Mouse (Mus musculus): ENCODE measurements at regions not wholly inside any gene's neighbourhood (a gene's known extent, or its start where the extent isn't known, plus 50 kb on each side); places are given as distances from the start of the nearest gene placed in this dataset.

GRCm38 (mm10) chr8:77774551-77775335 lies 50.5 kb upstream of the Ednra start:
- no peak for DNase-seq (ENCODE audit: low spot score in 2 of 2)

GRCm38 (mm10) chr8:77775526-77775925 lies 51.3 kb upstream of the Ednra start:
- DNase-seq (ENCODE audit: low spot score in 2 of 2): no peak

- DNase-seq (ENCODE audit: low spot score in 2 of 2): no peak
Observed at GRCm38 (mm10) chr8:77777597-77777996, 53.3 kb upstream of the Ednra start.

GRCm38 (mm10) chr8:77785676-77786255 lies 61.5 kb upstream of the Ednra start:
- no peak for DNase-seq (ENCODE audit: low spot score in 2 of 2)

GRCm38 (mm10) chr8:77794911-77795310 lies 70.6 kb upstream of the Ednra start:
- no peak for DNase-seq (ENCODE audit: low spot score in 2 of 2)

- DNase-seq (ENCODE audit: low spot score in 2 of 2): no peak
Observed at GRCm38 (mm10) chr8:77803147-77803903, 79.1 kb upstream of the Ednra start.

- DNase-seq (ENCODE audit: low spot score in 2 of 2): no peak
Observed at GRCm38 (mm10) chr8:77804536-77804935, 80.3 kb upstream of the Ednra start.

GRCm38 (mm10) chr8:77804956-77805355 lies 80.7 kb upstream of the Ednra start:
- DNase-seq (ENCODE audit: low spot score in 2 of 2): no peak

- no peak for DNase-seq (ENCODE audit: low spot score in 2 of 2)
Observed at GRCm38 (mm10) chr8:77805657-77806056, 81.4 kb upstream of the Ednra start.

GRCm38 (mm10) chr8:77814796-77815647 lies 90.8 kb upstream of the Ednra start:
- DNase-seq (ENCODE audit: low spot score in 2 of 2): no peak

- no peak for DNase-seq (ENCODE audit: low spot score in 2 of 2)
Observed at GRCm38 (mm10) chr8:77815648-77815971, 91.3 kb upstream of the Ednra start.

GRCm38 (mm10) chr8:77816217-77816616 lies 92.0 kb upstream of the Ednra start:
- DNase-seq (ENCODE audit: low spot score in 2 of 2): no peak

- no peak for DNase-seq (ENCODE audit: low spot score in 2 of 2)
Observed at GRCm38 (mm10) chr8:77825786-77826185, 101.5 kb upstream of the Ednra start.

GRCm38 (mm10) chr8:77826255-77826654 lies 102.0 kb upstream of the Ednra start:
- no peak for DNase-seq (ENCODE audit: low spot score in 2 of 2)

- DNase-seq (ENCODE audit: low spot score in 2 of 2): no peak
Observed at GRCm38 (mm10) chr8:77828079-77828478, 103.8 kb upstream of the Ednra start.

- DNase-seq (ENCODE audit: low spot score in 2 of 2): no peak
Observed at GRCm38 (mm10) chr8:77829126-77829748, 105.0 kb upstream of the Ednra start.

- DNase-seq (ENCODE audit: low spot score in 2 of 2): no peak
Observed at GRCm38 (mm10) chr8:77829764-77830163, 105.5 kb upstream of the Ednra start.

- DNase-seq (ENCODE audit: low spot score in 2 of 2): no peak
Observed at GRCm38 (mm10) chr8:77834283-77834682, 110.0 kb upstream of the Ednra start.

GRCm38 (mm10) chr8:77836902-77837489 lies 112.7 kb upstream of the Ednra start:
- no peak for DNase-seq (ENCODE audit: low spot score in 2 of 2)

- DNase-seq (ENCODE audit: low spot score in 2 of 2): no peak
Observed at GRCm38 (mm10) chr8:77842392-77843139, 118.3 kb upstream of the Ednra start.
